Mouse (Mus musculus): Measurements from ENCODE around the gene H2-T3. TPM values are rescaled to one million over a fixed set of nuclear protein-coding genes. Genes with fewer than 3 reads are reported as not detected.
A peak's percentile ranks its signal among the peaks of the same experiment; 100 is the strongest.
"Not testable (repeated sequence)": the region's sequence is repeated elsewhere in the genome, so short reads cannot be mapped to it uniquely, and the experiment has no call there.

Gene H2-T3
- polyA plus RNA-seq, 1 experiment from 2014 or later = not detected

GRCm38 (mm10) chr17:36176132-36176531 lies 14.0 kb downstream of the H2-T3 start:
- no CpG with 5 or more reads among the region's 2 CpGs for WGBS
- not testable (repeated sequence) for H3K4me1 ChIP-seq
- peaks cover 11% of the 10 kb centered on the region; the same call in 1 of the 2 replicates for H3K27me3 ChIP-seq

GRCm38 (mm10) chr17:36170287-36170814 lies 19.7 kb downstream of the H2-T3 start:
- Histone ChIP-seq H3K4me3 (no peak overlapping the region), H3K36me3 (no peaks in the 10 kb centered on the region), H3K4me2 (no peak overlapping the region), H3K4me1 (peaks cover 11% of the 10 kb centered on the region), H3K27me3 (peaks cover 49% of the 10 kb centered on the region), H3K27ac (no peak overlapping the region), H3K9ac (no peak overlapping the region), H3K9me3 (no peaks in the 10 kb centered on the region)
- no peak for ATAC-seq (ENCODE audit: insufficient number of reproducible peaks, low FRiP score, low TSS enrichment, low read depth)
- WGBS = 55% methylated on average over 1 of the region's 1 CpGs

More at GRCm38 (mm10) chr17:36176132-36176531, 14.0 kb downstream of the H2-T3 start:
- H3K9ac ChIP-seq; H3K27ac ChIP-seq; H3K4me2 ChIP-seq; ATAC-seq (ENCODE audit: insufficient number of reproducible peaks, low FRiP score, low TSS enrichment, low read depth); H3K9me3 ChIP-seq; H3K4me3 ChIP-seq; H3K36me3 ChIP-seq: not testable (repeated sequence)

GRCm38 (mm10) chr17:36169753-36170152 lies 20.3 kb downstream of the H2-T3 start:
- H3K4me3 ChIP-seq = no peak overlapping the region
- H3K27me3 ChIP-seq = peaks cover 55% of the 10 kb centered on the region
- no peak overlapping the region for H3K27ac ChIP-seq
- H3K9ac ChIP-seq = no peak overlapping the region
- ATAC-seq (ENCODE audit: insufficient number of reproducible peaks, low FRiP score, low TSS enrichment, low read depth) = no peak
- no peaks in the 10 kb centered on the region for H3K36me3 ChIP-seq
- no peaks in the 10 kb centered on the region for H3K9me3 ChIP-seq
- no peak overlapping the region for H3K4me2 ChIP-seq
- peaks cover 11% of the 10 kb centered on the region for H3K4me1 ChIP-seq

GRCm38 (mm10) chr17:36169094-36169493 lies 21.0 kb downstream of the H2-T3 start:
- 61% methylated on average over 1 of the region's 1 CpGs for WGBS
- H3K27me3 ChIP-seq = peaks cover 59% of the 10 kb centered on the region
- H3K4me1 ChIP-seq = peaks cover 11% of the 10 kb centered on the region
- not testable (repeated sequence) for H3K9me3 ChIP-seq; H3K9ac ChIP-seq; ATAC-seq (ENCODE audit: insufficient number of reproducible peaks, low FRiP score, low TSS enrichment, low read depth); H3K27ac ChIP-seq; H3K4me2 ChIP-seq; H3K4me3 ChIP-seq; H3K36me3 ChIP-seq

- Histone ChIP-seq H3K27ac (no peak within 1 kb of the TSS), H3K4me2 (peak within 1 kb of the TSS; percentile 51), H3K4me1 (peaks cover 11% of the 10 kb centered on the region), H3K4me3 (peak within 1 kb of the TSS; percentile 38), H3K9ac (no peak within 1 kb of the TSS), H3K9me3 (no peaks in the 10 kb centered on the region), H3K27me3 (peaks cover 66% of the 10 kb centered on the region), H3K36me3 (no peaks in the 10 kb centered on the region)
- 3% methylated on average over 62 of the region's 63 CpGs for WGBS
- ATAC-seq (ENCODE audit: insufficient number of reproducible peaks, low FRiP score, low TSS enrichment, low read depth) = no peak
These were observed 21.9 kb downstream of the H2-T3 start, which contains the start of gene Gm8909 for GRCm38 (mm10) chr17:36168039-36168652. Gene Gm8909, minus strand, starts transcription at chr17:36168537.

GRCm38 (mm10) chr17:36167306-36168038 lies 22.6 kb downstream of the H2-T3 start:
- Histone ChIP-seq H3K4me3 (peak overlapping the region; percentile 38), H3K4me2 (peak overlapping the region; percentile 51), H3K9me3 (no peaks in the 10 kb centered on the region), H3K27ac (no peak overlapping the region), H3K9ac (no peak overlapping the region), H3K36me3 (no peaks in the 10 kb centered on the region), H3K27me3 (peaks cover 70% of the 10 kb centered on the region), H3K4me1 (peaks cover 11% of the 10 kb centered on the region)
- ATAC-seq (ENCODE audit: insufficient number of reproducible peaks, low FRiP score, low TSS enrichment, low read depth) = no peak
- 1% methylated on average over 46 of the region's 51 CpGs for WGBS

- not testable (repeated sequence) for H3K9me3 ChIP-seq; H3K9ac ChIP-seq; H3K4me3 ChIP-seq; H3K36me3 ChIP-seq; H3K4me2 ChIP-seq; ATAC-seq (ENCODE audit: insufficient number of reproducible peaks, low FRiP score, low TSS enrichment, low read depth); H3K27ac ChIP-seq
- Histone ChIP-seq H3K27me3 (peaks cover 75% of the 10 kb centered on the region), H3K4me1 (peaks cover 11% of the 10 kb centered on the region)
- 19% methylated on average over 2 of the region's 2 CpGs for WGBS
These were observed 23.2 kb downstream of the H2-T3 start for GRCm38 (mm10) chr17:36166901-36167300.

- Histone ChIP-seq H3K4me3 (peak overlapping the region; percentile 19; the same call in 1 of the 2 replicates), H3K27me3 (peaks cover 72% of the 10 kb centered on the region), H3K9me3 (no peaks in the 10 kb centered on the region), H3K36me3 (no peaks in the 10 kb centered on the region), H3K4me2 (peak overlapping the region; percentile 25), H3K4me1 (peaks cover 13% of the 10 kb centered on the region), H3K27ac (no peak overlapping the region), H3K9ac (no peak overlapping the region)
- 2% methylated on average over 52 of the region's 56 CpGs for WGBS
- no peak for ATAC-seq (ENCODE audit: insufficient number of reproducible peaks, low FRiP score, low TSS enrichment, low read depth)
These were observed 28.7 kb downstream of the H2-T3 start for GRCm38 (mm10) chr17:36161129-36162051.

GRCm38 (mm10) chr17:36158264-36158663 lies 31.8 kb downstream of the H2-T3 start:
- Histone ChIP-seq H3K4me2 (peak overlapping the region; percentile 65), H3K27me3 (peaks cover 72% of the 10 kb centered on the region), H3K4me1 (peaks cover 13% of the 10 kb centered on the region), H3K4me3 (peak overlapping the region; percentile 34)
- not testable (repeated sequence) for H3K9me3 ChIP-seq; ATAC-seq (ENCODE audit: insufficient number of reproducible peaks, low FRiP score, low TSS enrichment, low read depth); H3K36me3 ChIP-seq; H3K27ac ChIP-seq; H3K9ac ChIP-seq
- WGBS = 13% methylated on average over 11 of the region's 11 CpGs

- H3K9me3 ChIP-seq; H3K9ac ChIP-seq; ATAC-seq (ENCODE audit: insufficient number of reproducible peaks, low FRiP score, low TSS enrichment, low read depth); H3K27ac ChIP-seq; H3K36me3 ChIP-seq: not testable (repeated sequence)
- Histone ChIP-seq H3K4me3 (peak overlapping the region; percentile 34), H3K4me1 (peaks cover 13% of the 10 kb centered on the region), H3K4me2 (peak overlapping the region; percentile 65), H3K27me3 (peaks cover 75% of the 10 kb centered on the region)
- under 1% methylated on average over 36 of the region's 36 CpGs for WGBS
These were observed 32.3 kb downstream of the H2-T3 start for GRCm38 (mm10) chr17:36157782-36158181.

GRCm38 (mm10) chr17:36154271-36155149 lies 35.6 kb downstream of the H2-T3 start:
- 21% methylated on average over 3 of the region's 3 CpGs for WGBS
- no peak overlapping the region for H3K9ac ChIP-seq
- H3K4me1 ChIP-seq = peaks cover 4% of the 10 kb centered on the region
- peaks cover 64% of the 10 kb centered on the region for H3K27me3 ChIP-seq
- H3K4me3 ChIP-seq = no peak overlapping the region
- H3K9me3 ChIP-seq = no peaks in the 10 kb centered on the region
- no peak overlapping the region for H3K27ac ChIP-seq
- H3K36me3 ChIP-seq = no peaks in the 10 kb centered on the region
- ATAC-seq (ENCODE audit: insufficient number of reproducible peaks, low FRiP score, low TSS enrichment, low read depth) = no peak
- H3K4me2 ChIP-seq = no peak overlapping the region

Measured in limb, embryonic 15.5 days (tissue).